ENCODE assay signal across 13 mouse cellular contexts in the genomic region with DNA sequence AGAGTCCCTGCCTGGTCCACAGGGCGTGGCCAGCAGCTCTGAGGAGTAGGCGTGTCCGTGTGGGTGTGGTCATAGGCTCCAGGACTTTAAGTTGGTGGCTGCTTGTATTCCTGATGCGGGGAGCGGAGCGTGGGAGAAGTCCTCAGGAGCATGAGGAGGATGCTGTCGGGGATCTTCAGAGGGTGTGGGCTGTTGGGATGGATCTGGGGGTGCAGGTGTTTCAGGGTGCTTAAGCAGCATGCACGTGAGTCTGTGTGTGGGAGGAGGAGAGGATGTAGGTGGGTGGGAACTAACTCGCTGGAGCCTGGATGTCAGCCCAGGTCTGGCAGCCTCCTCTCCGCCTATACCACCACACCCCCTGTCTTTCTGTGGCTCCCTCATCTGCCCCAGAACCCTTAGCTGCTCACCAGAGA. TPM values are rescaled to one million over a fixed set of nuclear protein-coding genes. Genes with fewer than 3 reads are reported as not detected.
DNase-seq lines count a peak whose midpoint lies in the region; ATAC-seq lines count a peak whose summit lies in the region.
"Had no signal": no experiment of that assay in that cellular context is flagged by ENCODE, and none has a peak within 500 bp of the region (broad histone marks: within the 10 kb centered on the region; RNA-seq: fewer than 3 reads in every experiment).

No protein-coding gene starts in this region.

- peak; percentile 22 for DNase-seq in layer of hippocampus, adult 9-11 months
- DNase-seq in layer of hippocampus, postnatal 10 days (ENCODE audit: low spot score in 2 of 2) = no peak
- DNase-seq in 3134 (ENCODE audit: extremely low read depth, insufficient read length, low spot score) (peak; percentile 70), MN1 (ENCODE audit: low spot score) (peak; percentile 27)
- peak; percentile 14 to 24 for DNase-seq in left cerebral cortex, adult 9 months (ENCODE audit: low spot score in 2 of 2)
- DNase-seq: gastrocnemius, postnatal 10 days had no signal

- H3K27ac ChIP-seq in liver, embryonic 12.5 days = no peak overlapping the region
- H3K27ac ChIP-seq in neural tube, embryonic 15.5 days (replicated peaks) = no peak overlapping the region
- H3K27ac ChIP-seq: forebrain, embryonic 12.5 days; heart, embryonic 15.5 days; hindbrain, postnatal 0 days; lung, embryonic 15.5 days had no signal

- H3K36me3 ChIP-seq in liver, embryonic 12.5 days = no peaks in the 10 kb centered on the region
- H3K36me3 ChIP-seq in neural tube, embryonic 15.5 days = no peaks in the 10 kb centered on the region
- H3K36me3 ChIP-seq: forebrain, embryonic 12.5 days; heart, embryonic 15.5 days; lung, embryonic 15.5 days had no signal

- H3K4me3 ChIP-seq in liver, embryonic 12.5 days = no peak overlapping the region
- H3K4me3 ChIP-seq in neural tube, embryonic 15.5 days (replicated peaks) = no peak overlapping the region
- H3K4me3 ChIP-seq: forebrain, embryonic 12.5 days; heart, embryonic 15.5 days; lung, embryonic 15.5 days had no signal

- WGBS in liver, embryonic 12.5 days (ENCODE audit: insufficient replicate concordance) = 27% methylated on average over 10 of the region's 10 CpGs
- WGBS in neural tube, embryonic 15.5 days = 30% methylated on average over 10 of the region's 10 CpGs

- H3K4me2 ChIP-seq in liver, embryonic 12.5 days = no peak overlapping the region
- no peak overlapping the region for H3K4me2 ChIP-seq in neural tube, embryonic 15.5 days
- H3K4me2 ChIP-seq: forebrain, embryonic 12.5 days; heart, embryonic 15.5 days; lung, embryonic 15.5 days had no signal

- no peak overlapping the region for H3K9ac ChIP-seq in liver, embryonic 12.5 days
- H3K9ac ChIP-seq in neural tube, embryonic 15.5 days (replicated peaks) = no peak overlapping the region
- H3K9ac ChIP-seq: forebrain, embryonic 12.5 days; heart, embryonic 15.5 days; lung, embryonic 15.5 days had no signal

- H3K4me1 ChIP-seq in liver, embryonic 12.5 days = no peaks in the 10 kb centered on the region
- H3K4me1 ChIP-seq in neural tube, embryonic 15.5 days = no peaks in the 10 kb centered on the region
- H3K4me1 ChIP-seq: heart, embryonic 15.5 days; lung, embryonic 15.5 days had no signal

- no peaks in the 10 kb centered on the region for H3K9me3 ChIP-seq in liver, embryonic 12.5 days (replicated peaks)
- no peaks in the 10 kb centered on the region for H3K9me3 ChIP-seq in neural tube, embryonic 15.5 days (replicated peaks)
- H3K9me3 ChIP-seq: forebrain, embryonic 12.5 days; heart, embryonic 15.5 days; lung, embryonic 15.5 days had no signal

- peaks cover 26% of the 10 kb centered on the region; the same call in 1 of the 2 replicates for H3K27me3 ChIP-seq in liver, embryonic 12.5 days (replicated peaks)
- H3K27me3 ChIP-seq in neural tube, embryonic 15.5 days (replicated peaks) = 0 out of 2 replicates have a peak, but pooled peaks cover 5% of the 10 kb centered on the region
- H3K27me3 ChIP-seq: lung, embryonic 15.5 days had no signal

- no peak for ATAC-seq in liver, embryonic 12.5 days
- no peak for ATAC-seq in neural tube, embryonic 15.5 days (ENCODE audit: low FRiP score)
- ATAC-seq: hindbrain, postnatal 0 days; midbrain, embryonic 16.5 days had no signal

RNA-seq across cellular contexts. Expression of a gene that starts 26.7 kb away (rescaled TPM):
- total RNA-seq in layer of hippocampus, postnatal 10 days (2021) = 1 to 10 TPM; 2.2 to 3.3 TPM
- 0.13 and 0.41 TPM in 2 replicates for polyA plus RNA-seq in liver, embryonic 12.5 days (2016; fragmentation: Nextera tagmentation; extraction: Ambion mirVana)
- polyA plus RNA-seq in neural tube, embryonic 15.5 days (2015; fragmentation: Nextera tagmentation; extraction: Ambion mirVana) = 0.45 and 1.2 TPM in 2 replicates
- polyA plus RNA-seq: heart, embryonic 15.5 days had no signal

Comparison
In these comparisons a context has a peak if more than half of its experiments do, and no peak if none do; other contexts are left out.
1. DNase-seq: peak in layer of hippocampus, adult 9-11 months (single experiment), 3134 (single experiment), MN1 (single experiment) and left cerebral cortex, adult 9 months (2 of 2); none in layer of hippocampus, postnatal 10 days (0 of 2).